Mouse (Mus musculus) adrenal gland, postnatal 25 days (tissue): ENCODE data around the gene Secisbp2. TPM values are rescaled to one million over a fixed set of nuclear protein-coding genes. Genes with fewer than 3 reads are reported as not detected.

Source experiments
- total RNA-seq: library from RNA; stranded (reverse); gene quantifications from 2 replicates; pipeline ENCODE4 v1.2.3, GENCODE M21; 2021

Gene Secisbp2
- total RNA-seq, 1 experiment from 2014 or later, result 32.4 TPM

Other genes starting within 250 kb of the Secisbp2 start
- 12.2 and 16.1 TPM in 2 replicates for gene S1pr3, start 243.1 kb upstream of the Secisbp2 start, total RNA-seq
- gene Shc3, start 82.3 kb upstream of the Secisbp2 start, total RNA-seq, result 1.1 and 1.8 TPM in 2 replicates
- gene Cks2, start 6.5 kb upstream of the Secisbp2 start, total RNA-seq, result 19.5 and 20.8 TPM in 2 replicates
- gene Sema4d, start 142.1 kb downstream of the Secisbp2 start, total RNA-seq, result 15.4 and 22.0 TPM in 2 replicates
- gene Gadd45g, start 195.0 kb downstream of the Secisbp2 start, total RNA-seq, result 15.2 and 29.0 TPM in 2 replicates